Mouse (Mus musculus) hindbrain, embryonic 15.5 days (tissue): ENCODE data around the gene Bace1. TPM values are rescaled to one million over a fixed set of nuclear protein-coding genes. Genes with fewer than 3 reads are reported as not detected.
A peak's percentile ranks its signal among the peaks of the same experiment; 100 is the strongest.
"Not testable (repeated sequence)": the region's sequence is repeated elsewhere in the genome, so short reads cannot be mapped to it uniquely, and the experiment has no call there.

Experiments
- ATAC-seq: fragments of 200-750 bp; cut with Nextera tagmentation; 2 replicates; pipeline ENCODE4 v1.8.0; 2017; ENCODE audit warnings: low read depth, moderate number of reproducible peaks, moderate TSS enrichment; ENCODE audit not compliant: low FRiP score
- H3K27ac ChIP-seq: fragments of 300-500 bp; sonication (generic); replicated peaks from 2 replicates; pipeline ENCODE4 v1.5.1; 2015; ENCODE audit warnings: mild to moderate bottlenecking, inconsistent platforms
- H3K27me3 ChIP-seq: fragments of 300-500 bp; sonication (generic); 2 replicates; pipeline ENCODE4 v1.6.1; 2015; ENCODE audit warnings: control low read depth, inconsistent platforms
- H3K36me3 ChIP-seq: fragments of 300-500 bp; sonication (generic); 2 replicates; pipeline ENCODE4 v1.6.1; 2015; ENCODE audit warnings: control low read depth, inconsistent platforms
- H3K4me1 ChIP-seq: fragments of 300-500 bp; sonication (generic); replicated peaks from 2 replicates; pipeline ENCODE4 v1.6.1; 2015; ENCODE audit warnings: control low read depth, inconsistent platforms
- H3K4me2 ChIP-seq: fragments of 300-500 bp; sonication (generic); 2 replicates; pipeline ENCODE4 v1.6.1; 2015; ENCODE audit warnings: moderate library complexity, mild to moderate bottlenecking, inconsistent platforms
- H3K4me3 ChIP-seq: fragments of 300-500 bp; sonication (generic); 2 replicates; pipeline ENCODE4 v1.5.1; 2015; ENCODE audit warnings: mild to moderate bottlenecking, inconsistent platforms
- H3K9ac ChIP-seq: fragments of 300-500 bp; sonication (generic); 2 replicates; pipeline ENCODE4 v1.6.1; 2015; ENCODE audit warnings: inconsistent platforms
- H3K9me3 ChIP-seq: fragments of 300-500 bp; sonication (generic); 2 replicates; pipeline ENCODE4 v1.6.1; 2016; ENCODE audit warnings: control low read depth, inconsistent platforms
- WGBS: fragments of 180-500 bp; shearing (Covaris S2); methylation state at CpG from one replicate; pipeline ENCODE4 v1.1.7; 2015; 5-methylcytosine and 5-hydroxymethylcytosine counted together
- polyA plus RNA-seq: library from polyadenylated mRNA; unstranded; fragments of >200 nt; fragmentation: Nextera tagmentation; extraction: Ambion mirVana; gene quantifications from 2 replicates; pipeline ENCODE4 v1.2.1, GENCODE M21; 2015

The Bace1 gene
- polyA plus RNA-seq, 1 experiment from 2014 or later, result 52.2 TPM

DNA sequence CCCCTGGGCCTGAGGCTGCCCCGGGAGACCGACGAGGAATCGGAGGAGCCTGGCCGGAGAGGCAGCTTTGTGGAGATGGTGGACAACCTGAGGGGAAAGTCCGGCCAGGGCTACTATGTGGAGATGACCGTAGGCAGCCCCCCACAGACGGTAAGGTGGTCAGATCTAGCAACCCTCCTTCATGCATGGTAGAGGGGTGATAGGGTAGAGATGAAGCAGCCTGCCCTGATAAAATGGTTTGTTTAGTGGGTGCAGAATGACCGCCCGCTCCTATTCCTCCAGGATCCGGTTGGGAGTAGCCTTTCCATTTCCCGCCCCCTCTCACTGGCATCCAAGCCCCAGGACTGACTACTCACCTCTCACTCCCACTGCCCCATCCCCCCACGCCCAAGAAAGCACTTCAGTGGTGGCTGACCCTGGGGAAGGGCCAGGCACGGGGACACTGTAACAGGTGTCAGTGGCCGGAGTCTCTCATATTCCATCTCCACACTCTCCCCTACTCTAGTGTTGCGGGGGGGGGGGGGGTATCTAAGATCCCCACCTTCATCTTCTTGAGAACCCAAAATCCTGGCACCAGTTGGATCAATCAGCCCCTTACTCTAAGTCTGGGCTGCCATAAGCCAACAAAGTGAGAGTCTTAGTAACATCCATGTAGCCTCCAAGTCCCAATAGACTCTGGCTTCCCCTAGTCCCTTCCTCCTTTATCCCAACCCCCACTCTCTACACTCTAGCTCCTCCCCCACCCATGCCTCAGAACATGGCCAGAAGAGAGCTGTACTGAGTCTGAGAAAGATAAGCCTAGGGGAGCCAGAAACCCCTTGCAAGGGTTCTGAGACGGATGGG is 980 bp downstream of the Bace1 start:
- no peak for ATAC-seq
- no peaks in the 10 kb centered on the region for H3K36me3 ChIP-seq
- H3K4me1 ChIP-seq, result peaks cover 42% of the 10 kb centered on the region
- peak overlapping the region; percentile 94 for H3K9ac ChIP-seq
- no peaks in the 10 kb centered on the region for H3K9me3 ChIP-seq
- 13% methylated on average over 17 of the region's 17 CpGs for WGBS
- peak overlapping the region; percentile 94 for H3K4me3 ChIP-seq
- peak overlapping the region; percentile 94 for H3K4me2 ChIP-seq
- no peaks in the 10 kb centered on the region for H3K27me3 ChIP-seq
- peak overlapping the region; percentile 86 for H3K27ac ChIP-seq

DNA sequence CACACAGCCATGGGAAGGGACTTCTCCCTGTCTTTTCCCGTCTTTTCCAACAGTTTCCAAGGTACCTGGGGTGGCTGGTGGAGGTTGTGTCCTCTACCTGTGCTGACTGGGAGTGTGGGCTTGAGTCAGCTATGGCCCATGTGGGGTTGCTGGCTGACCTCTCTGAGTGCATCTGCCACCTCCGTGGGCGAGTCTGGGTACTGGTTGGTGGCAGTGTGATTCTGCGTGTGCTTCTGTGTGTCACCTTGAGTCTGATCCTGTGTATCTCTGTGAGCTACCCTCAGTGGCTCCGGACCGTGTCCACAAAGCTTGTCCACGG is 1.6 kb downstream of the Bace1 start:
- 84% methylated on average over 7 of the region's 7 CpGs for WGBS
- Histone ChIP-seq H3K4me2 (peak overlapping the region; percentile 94), H3K9me3 (no peaks in the 10 kb centered on the region), H3K27me3 (no peaks in the 10 kb centered on the region), H3K4me3 (peak overlapping the region; percentile 94), H3K36me3 (no peaks in the 10 kb centered on the region), H3K4me1 (peaks cover 42% of the 10 kb centered on the region), H3K9ac (peak overlapping the region; percentile 94), H3K27ac (no peak overlapping the region)
- 0 out of 2 replicates have a peak, but pooled peaks have one; percentile 15 for ATAC-seq

DNA sequence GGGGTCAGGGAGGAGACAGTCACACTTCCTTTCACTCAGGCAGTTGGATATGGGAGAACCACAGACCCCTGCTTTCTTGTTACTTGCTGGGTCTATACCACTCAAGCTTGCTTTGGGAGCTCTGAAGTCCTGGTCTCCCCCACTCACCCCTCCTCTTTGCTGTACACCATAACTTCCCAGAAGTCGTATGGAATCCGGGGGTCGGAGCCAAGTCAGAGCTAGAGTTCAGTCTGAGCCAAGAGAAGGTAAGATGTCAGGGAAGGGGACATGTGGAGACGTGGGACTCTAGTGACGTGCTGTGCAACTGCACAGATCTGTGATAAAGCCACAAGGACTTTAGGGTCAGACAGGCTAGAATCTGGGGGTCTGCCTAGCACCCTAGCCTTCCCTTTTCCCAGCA is 2.0 kb downstream of the Bace1 start:
- no peak overlapping the region for H3K27ac ChIP-seq
- H3K9ac ChIP-seq, result peak overlapping the region; percentile 94; the same call in 1 of the 2 replicates
- H3K4me2 ChIP-seq, result peak overlapping the region; percentile 94
- WGBS, result 79% methylated on average over 5 of the region's 5 CpGs
- no peak for ATAC-seq
- peaks cover 44% of the 10 kb centered on the region for H3K4me1 ChIP-seq
- H3K36me3 ChIP-seq, result no peaks in the 10 kb centered on the region
- H3K4me3 ChIP-seq, result peak overlapping the region; percentile 94
- no peaks in the 10 kb centered on the region for H3K9me3 ChIP-seq
- H3K27me3 ChIP-seq, result no peaks in the 10 kb centered on the region

DNA sequence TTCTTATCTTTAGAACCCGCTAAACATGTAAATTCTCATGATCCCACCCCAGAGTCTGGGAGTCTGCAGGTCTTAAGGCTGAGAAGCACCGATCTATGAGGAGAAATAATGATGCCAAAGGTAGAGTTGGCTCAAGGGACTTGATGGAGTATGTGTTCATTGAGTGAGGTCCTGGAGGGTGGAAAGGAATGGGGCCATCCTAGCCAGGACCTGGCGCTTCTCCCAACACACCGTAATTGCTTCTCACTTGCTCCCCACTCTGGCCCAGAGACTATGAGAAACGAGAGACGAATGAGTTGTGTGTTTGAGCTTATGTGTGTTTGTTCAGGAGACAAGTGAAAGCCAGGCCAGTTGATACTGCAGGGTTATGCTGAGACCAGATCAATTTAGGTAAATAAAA is 3.1 kb downstream of the Bace1 start:
- H3K36me3 ChIP-seq, result no peaks in the 10 kb centered on the region
- H3K4me3 ChIP-seq, result no peak overlapping the region
- H3K9me3 ChIP-seq, result no peaks in the 10 kb centered on the region
- no peak for ATAC-seq
- H3K9ac ChIP-seq, result no peak overlapping the region
- no peaks in the 10 kb centered on the region for H3K27me3 ChIP-seq
- H3K27ac ChIP-seq, result no peak overlapping the region
- H3K4me1 ChIP-seq, result peaks cover 47% of the 10 kb centered on the region
- H3K4me2 ChIP-seq, result peak overlapping the region; percentile 94
- 77% methylated on average over 6 of the region's 6 CpGs for WGBS

DNA sequence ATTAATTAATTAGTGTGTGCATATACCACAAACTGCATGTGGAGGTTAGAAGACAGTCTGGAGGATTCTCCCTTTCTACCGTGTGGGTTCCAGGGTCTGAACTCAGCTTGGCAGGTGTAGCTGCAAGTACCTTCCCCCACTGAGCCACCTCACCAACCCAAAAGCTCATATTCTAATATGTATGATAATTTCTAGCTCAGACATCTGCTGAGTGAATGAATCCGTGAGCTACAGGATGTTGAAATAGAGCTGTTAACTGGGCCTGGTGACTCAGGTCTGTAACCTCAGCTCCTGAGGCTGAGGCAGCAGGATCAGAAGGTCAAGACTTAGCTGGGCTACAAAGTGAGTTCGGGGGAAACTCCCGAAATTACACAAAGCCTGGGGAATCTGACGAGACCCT is 4.6 kb downstream of the Bace1 start:
- 76% methylated on average over 5 of the region's 5 CpGs for WGBS
- no peaks in the 10 kb centered on the region for H3K36me3 ChIP-seq
- no peak for ATAC-seq
- no peaks in the 10 kb centered on the region for H3K27me3 ChIP-seq
- H3K4me3 ChIP-seq, result no peak overlapping the region
- H3K9me3 ChIP-seq, result no peaks in the 10 kb centered on the region
- H3K4me1 ChIP-seq, result peaks cover 45% of the 10 kb centered on the region
- H3K9ac ChIP-seq, result no peak overlapping the region
- no peak overlapping the region for H3K4me2 ChIP-seq
- H3K27ac ChIP-seq, result no peak overlapping the region

DNA sequence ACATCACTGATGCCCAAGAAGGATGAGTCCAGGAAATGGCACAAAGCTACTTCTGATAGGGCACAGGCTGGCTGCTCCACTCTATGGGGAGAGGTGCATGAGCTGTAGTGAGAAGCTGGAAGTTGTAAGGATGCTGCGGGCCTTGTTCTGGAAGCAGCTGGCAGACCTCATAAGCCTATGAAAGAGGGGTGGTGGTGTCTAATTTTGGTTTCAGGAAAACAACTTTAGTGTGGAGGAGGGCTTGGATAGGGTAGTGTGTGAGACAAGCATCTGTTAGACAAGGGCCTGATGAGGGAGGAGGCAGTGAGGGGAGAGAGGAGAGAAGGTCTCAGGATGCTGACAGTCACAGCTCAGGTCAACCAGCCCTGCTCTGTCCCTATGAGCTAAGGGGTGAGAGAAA is 5.4 kb downstream of the Bace1 start:
- Histone ChIP-seq H3K36me3 (no peaks in the 10 kb centered on the region), H3K4me3 (no peak overlapping the region), H3K9me3 (no peaks in the 10 kb centered on the region), H3K27ac (no peak overlapping the region), H3K27me3 (no peaks in the 10 kb centered on the region), H3K4me1 (peaks cover 44% of the 10 kb centered on the region), H3K4me2 (no peak overlapping the region), H3K9ac (no peak overlapping the region)
- ATAC-seq, result no peak
- WGBS, result 97% methylated on average over 1 of the region's 1 CpGs

DNA sequence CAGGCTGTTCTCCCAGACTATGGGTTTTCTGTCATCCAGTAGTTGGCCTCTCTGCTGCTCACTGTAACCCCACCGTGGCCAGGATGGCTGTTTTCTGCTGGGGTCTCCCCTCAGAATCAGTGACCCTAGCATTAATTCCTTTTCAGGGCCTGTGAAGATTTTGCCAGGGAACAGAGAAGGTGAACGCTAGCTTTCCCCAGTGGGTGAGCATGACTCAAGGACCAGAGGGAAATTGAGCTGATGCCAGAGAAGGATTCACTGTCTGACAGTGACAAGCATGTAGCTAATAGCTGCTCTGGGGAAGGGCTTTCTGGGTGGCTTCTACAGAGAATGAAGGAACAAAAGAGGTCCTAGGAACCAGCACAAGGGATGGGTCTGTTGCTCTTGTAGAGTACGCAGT is 7.2 kb downstream of the Bace1 start:
- no peak for ATAC-seq
- H3K36me3 ChIP-seq, result no peaks in the 10 kb centered on the region
- H3K4me3 ChIP-seq, result no peak overlapping the region
- H3K9me3 ChIP-seq, result no peaks in the 10 kb centered on the region
- no peak overlapping the region for H3K9ac ChIP-seq
- no peak overlapping the region for H3K27ac ChIP-seq
- H3K27me3 ChIP-seq, result no peaks in the 10 kb centered on the region
- WGBS, result 60% methylated on average over 3 of the region's 3 CpGs
- H3K4me2 ChIP-seq, result no peak overlapping the region
- H3K4me1 ChIP-seq, result peaks cover 45% of the 10 kb centered on the region

DNA sequence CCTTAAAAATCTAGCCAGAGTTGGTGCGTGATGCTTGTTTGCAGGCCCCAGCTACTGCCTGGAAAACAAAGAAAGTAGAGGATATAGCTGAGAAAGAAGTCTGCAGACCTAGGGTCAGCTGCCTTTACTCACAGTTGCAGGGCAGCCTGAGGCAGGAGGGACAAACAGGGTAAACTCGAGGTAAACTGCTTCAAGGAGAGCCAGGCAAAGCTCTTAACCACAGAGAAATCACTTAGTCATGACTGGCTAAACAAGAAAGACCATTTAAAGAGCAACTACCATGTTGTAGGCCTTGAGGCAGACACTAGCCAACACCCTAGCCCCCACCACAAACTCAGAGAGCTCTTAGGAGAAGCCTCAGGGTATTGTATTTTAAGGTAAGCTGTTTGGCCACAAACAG is 7.8 kb downstream of the Bace1 start:
- peaks cover 45% of the 10 kb centered on the region for H3K4me1 ChIP-seq
- H3K9me3 ChIP-seq, H3K36me3 ChIP-seq, H3K4me3 ChIP-seq, H3K27me3 ChIP-seq, H3K4me2 ChIP-seq, H3K9ac ChIP-seq, ATAC-seq, H3K27ac ChIP-seq: not testable (repeated sequence)
- 73% methylated on average over 2 of the region's 2 CpGs for WGBS

DNA sequence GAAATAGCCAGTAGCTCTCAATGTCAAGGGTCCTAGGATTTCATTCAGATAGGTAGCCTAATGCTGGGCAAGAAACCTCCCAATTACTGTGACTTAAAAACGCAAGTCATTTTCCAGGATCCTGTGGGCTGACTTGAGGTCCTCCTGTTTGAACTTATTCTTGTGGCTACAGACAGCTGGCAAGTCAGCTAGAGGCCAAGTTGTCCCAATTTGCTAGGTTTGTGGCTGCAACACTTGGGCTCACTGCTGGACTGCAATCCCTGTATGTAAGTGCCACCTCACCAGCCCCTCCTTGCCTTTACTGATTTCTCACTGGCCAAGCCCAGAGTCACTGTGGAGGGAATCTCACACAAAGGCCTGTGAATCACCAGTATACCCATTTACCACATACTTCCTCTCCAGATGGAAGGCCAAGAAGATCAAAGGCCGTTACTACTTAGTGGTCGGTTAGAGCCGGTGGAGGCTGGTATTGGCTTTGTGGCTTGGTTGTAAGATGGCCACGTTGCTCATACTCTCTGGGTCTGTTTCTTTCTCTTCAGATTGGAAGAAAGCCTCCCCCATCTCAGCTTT is 8.6 kb downstream of the Bace1 start:
- H3K27ac ChIP-seq, result no peak overlapping the region
- H3K4me2 ChIP-seq, result no peak overlapping the region
- peaks cover 39% of the 10 kb centered on the region for H3K4me1 ChIP-seq
- WGBS, result 87% methylated on average over 5 of the region's 5 CpGs
- no peak overlapping the region for H3K4me3 ChIP-seq
- H3K9ac ChIP-seq, result no peak overlapping the region
- no peaks in the 10 kb centered on the region for H3K36me3 ChIP-seq
- no peaks in the 10 kb centered on the region for H3K27me3 ChIP-seq
- ATAC-seq, result no peak
- H3K9me3 ChIP-seq, result no peaks in the 10 kb centered on the region

DNA sequence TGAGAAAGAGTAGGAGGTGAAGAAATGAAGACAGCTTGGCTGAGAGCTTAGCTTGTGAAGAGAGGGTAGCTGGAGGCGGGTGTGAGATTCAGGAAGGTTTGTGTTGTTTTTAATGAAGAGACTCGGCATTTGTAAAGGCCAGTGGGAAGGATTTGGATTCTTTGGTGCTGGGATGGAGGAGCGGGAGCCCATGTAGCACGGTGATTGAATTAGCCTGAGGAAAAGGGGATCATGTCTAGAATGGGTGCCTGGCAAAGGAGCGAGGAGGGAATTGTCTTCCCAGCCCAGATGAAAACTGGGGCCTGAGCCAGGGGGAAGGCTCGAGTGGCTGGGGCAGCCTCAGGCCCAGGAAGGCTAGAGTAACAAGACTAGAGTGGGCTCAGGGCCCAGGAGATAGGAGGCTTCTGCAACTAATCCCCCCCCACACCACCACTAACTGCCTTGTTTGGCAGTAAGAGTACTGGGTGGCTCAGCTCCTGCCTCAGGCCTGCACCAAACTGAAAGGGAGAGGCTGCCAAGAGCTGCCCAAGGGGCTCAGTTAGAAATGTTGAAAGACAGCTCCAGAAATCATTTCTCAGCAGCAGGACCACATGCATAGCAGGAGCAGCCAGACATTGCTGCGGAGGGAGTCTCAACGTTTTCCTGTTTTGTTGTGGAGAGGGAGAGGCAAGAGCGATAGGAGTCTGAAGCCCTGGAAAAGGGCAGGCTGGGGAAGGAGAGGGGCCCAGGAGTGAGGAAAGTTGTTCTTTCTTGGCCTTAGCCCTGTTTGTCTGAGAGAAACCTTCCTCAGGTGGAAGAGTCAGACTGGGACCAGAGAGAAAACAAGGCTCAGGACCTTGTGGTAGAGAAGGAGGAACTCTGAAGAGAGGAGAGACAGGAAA is 11.4 kb downstream of the Bace1 start:
- ATAC-seq, result peak; percentile 76
- Histone ChIP-seq H3K9me3 (no peaks in the 10 kb centered on the region), H3K9ac (no peak overlapping the region), H3K27me3 (no peaks in the 10 kb centered on the region), H3K36me3 (peaks cover 9% of the 10 kb centered on the region; the same call in 1 of the 2 replicates), H3K4me2 (no peak overlapping the region), H3K27ac (peak overlapping the region; percentile 70), H3K4me1 (peaks cover 29% of the 10 kb centered on the region), H3K4me3 (no peak overlapping the region)
- 66% methylated on average over 9 of the region's 9 CpGs for WGBS

DNA sequence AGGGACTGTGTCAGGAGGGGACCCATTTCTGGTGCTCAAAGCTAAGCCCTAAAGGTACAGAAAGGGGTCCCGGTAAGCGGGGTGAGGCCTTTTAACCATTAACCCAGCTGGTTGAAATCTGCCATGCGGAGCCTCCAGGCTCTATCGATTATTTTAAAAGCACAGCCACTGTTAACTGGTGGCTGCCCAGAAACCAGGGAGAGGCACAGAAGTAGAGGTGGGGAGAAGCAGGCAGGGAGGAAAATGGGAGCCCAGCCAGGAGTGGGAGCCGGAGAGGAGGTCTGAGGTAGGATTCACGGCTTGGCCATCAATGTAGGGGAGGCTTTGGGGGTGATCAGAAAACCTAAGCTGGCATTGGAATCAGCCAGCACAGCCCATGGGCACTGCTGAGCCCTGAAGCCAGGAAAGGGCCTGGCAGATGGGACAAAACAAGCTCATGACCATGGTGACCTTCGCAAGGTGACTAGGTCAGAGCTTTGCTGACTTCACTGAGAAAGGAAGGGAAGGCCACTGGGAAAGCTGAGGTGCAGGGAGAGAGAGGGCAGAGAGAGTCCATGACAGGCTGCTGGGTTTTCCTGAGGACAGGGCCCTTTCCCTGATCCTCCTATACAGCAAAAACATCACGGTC is 12.3 kb downstream of the Bace1 start:
- no peak for ATAC-seq
- Histone ChIP-seq H3K27me3 (no peaks in the 10 kb centered on the region), H3K4me3 (no peak overlapping the region), H3K27ac (peak overlapping the region; percentile 70), H3K9ac (no peak overlapping the region), H3K4me1 (peaks cover 24% of the 10 kb centered on the region), H3K4me2 (no peak overlapping the region), H3K9me3 (no peaks in the 10 kb centered on the region), H3K36me3 (peaks cover 12% of the 10 kb centered on the region; the same call in 1 of the 2 replicates)
- 73% methylated on average over 8 of the region's 8 CpGs for WGBS
